Mouse (Mus musculus) midbrain, embryonic 13.5 days (tissue): ENCODE measurements around the gene Lingo4. TPM values are rescaled to one million over a fixed set of nuclear protein-coding genes. Genes with fewer than 3 reads are reported as not detected.

Source experiments
- ATAC-seq: fragments of 200-750 bp; cut with Nextera tagmentation; 2 replicates; pipeline ENCODE4 v1.8.0; 2017; ENCODE audit warnings: mild to moderate bottlenecking, moderate TSS enrichment, moderate library complexity
- H3K27ac ChIP-seq: fragments of 300-500 bp; sonication (generic); 2 replicates; pipeline ENCODE4 v1.5.1; 2015; ENCODE audit warnings: inconsistent platforms, mild to moderate bottlenecking, moderate library complexity
- H3K27me3 ChIP-seq: fragments of 300-500 bp; sonication (generic); 2 replicates; pipeline ENCODE4 v1.6.1; 2015; ENCODE audit warnings: mild to moderate bottlenecking, inconsistent platforms
- H3K36me3 ChIP-seq: fragments of 300-500 bp; sonication (generic); 2 replicates; pipeline ENCODE4 v1.6.1; 2015; ENCODE audit warnings: mild to moderate bottlenecking, inconsistent platforms
- H3K4me1 ChIP-seq: fragments of 300-500 bp; sonication (generic); replicated peaks from 2 replicates; pipeline ENCODE4 v1.6.1; 2015; ENCODE audit warnings: inconsistent platforms
- H3K4me2 ChIP-seq: fragments of 300-500 bp; sonication (generic); replicated peaks from 2 replicates; pipeline ENCODE4 v1.6.1; 2015; ENCODE audit warnings: moderate library complexity, mild to moderate bottlenecking, inconsistent platforms
- H3K4me3 ChIP-seq: fragments of 300-500 bp; sonication (generic); replicated peaks from 2 replicates; pipeline ENCODE4 v1.5.1; 2015; ENCODE audit warnings: mild to moderate bottlenecking, inconsistent platforms
- H3K9ac ChIP-seq: fragments of 300-500 bp; sonication (generic); replicated peaks from 2 replicates; pipeline ENCODE4 v1.6.1; 2015; ENCODE audit warnings: mild to moderate bottlenecking, inconsistent platforms
- H3K9me3 ChIP-seq: fragments of 300-500 bp; sonication (generic); 2 replicates; pipeline ENCODE4 v1.6.1; 2016; ENCODE audit warnings: mild to moderate bottlenecking, inconsistent platforms
- WGBS: fragments of 180-500 bp; shearing (Covaris S2); methylation state at CpG from one replicate; pipeline ENCODE4 v1.1.7; 2015; 5-methylcytosine and 5-hydroxymethylcytosine counted together
- polyA plus RNA-seq: library from polyadenylated mRNA; unstranded; fragments of >200 nt; fragmentation: Nextera tagmentation; extraction: Ambion mirVana; gene quantifications from 2 replicates; pipeline ENCODE4 v1.2.1, GENCODE M21; 2015

Gene Lingo4
- 0.83 and 1.4 TPM in 2 replicates for polyA plus RNA-seq

DNA sequence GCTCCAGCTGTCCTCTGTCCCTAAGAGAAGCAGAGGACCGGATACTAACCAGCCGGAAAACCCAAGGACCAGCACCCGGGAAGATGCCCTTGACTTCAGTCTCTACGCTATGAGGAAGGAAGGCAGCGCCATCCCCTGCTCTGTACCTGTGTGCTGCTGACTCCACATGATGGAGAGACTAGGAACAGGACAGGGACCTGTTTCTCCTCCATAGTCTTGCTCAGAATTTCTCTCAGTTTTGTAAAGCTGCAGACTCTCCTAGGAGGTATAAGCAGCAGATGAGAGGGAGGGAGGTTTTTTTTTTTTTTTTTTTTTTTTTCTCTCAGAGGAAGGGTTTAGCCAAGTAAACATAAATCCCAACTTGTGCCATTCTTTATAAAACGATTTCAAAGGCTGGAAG is at the start of gene Lingo4:
Lingo4 (plus strand) TSS at position 301 of the 400 bp plus-strand sequence.
- peak within 1 kb of the TSS; percentile 70 for H3K9ac ChIP-seq
- H3K9me3 ChIP-seq = no peaks in the 10 kb centered on the region
- 77% methylated on average over 6 of the region's 6 CpGs for WGBS
- H3K36me3 ChIP-seq = no peaks in the 10 kb centered on the region
- peaks cover 20% of the 10 kb centered on the region for H3K4me1 ChIP-seq
- H3K27ac ChIP-seq = no peak within 1 kb of the TSS; the same call in 1 of the 2 replicates
- peak within 1 kb of the TSS; percentile 42 for H3K4me3 ChIP-seq
- peaks cover 25% of the 10 kb centered on the region for H3K27me3 ChIP-seq
- ATAC-seq = no peak
- H3K4me2 ChIP-seq = peak within 1 kb of the TSS; percentile 70

DNA sequence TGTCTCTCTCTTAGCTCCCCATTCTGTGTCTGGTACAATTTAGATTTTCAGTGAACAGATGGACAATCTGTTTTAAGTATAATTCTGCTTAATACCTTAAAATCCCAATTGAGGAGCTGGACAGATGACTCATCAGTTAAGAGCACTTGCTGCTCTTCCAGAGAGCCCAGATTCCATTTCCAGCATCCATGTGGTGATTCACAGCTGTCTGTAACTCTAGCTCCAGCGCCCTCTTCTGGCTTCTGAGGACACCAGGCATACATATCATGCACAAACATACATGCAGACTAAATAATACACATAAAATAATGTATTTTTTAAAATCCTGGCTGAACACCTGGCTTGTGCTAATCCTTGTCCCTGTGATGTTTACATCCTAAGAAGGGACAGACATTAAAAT is 37.5 kb upstream of the Lingo4 start:
- peaks cover 16% of the 10 kb centered on the region for H3K4me1 ChIP-seq
- H3K4me2 ChIP-seq = no peak overlapping the region
- peaks cover 4% of the 10 kb centered on the region; the same call in 1 of the 2 replicates for H3K9me3 ChIP-seq
- H3K27me3 ChIP-seq = peaks cover 37% of the 10 kb centered on the region
- 0% methylated on average over 1 of the region's 1 CpGs for WGBS
- H3K36me3 ChIP-seq = no peaks in the 10 kb centered on the region
- no peak overlapping the region for H3K9ac ChIP-seq
- no peak overlapping the region for H3K27ac ChIP-seq
- no peak overlapping the region for H3K4me3 ChIP-seq
- ATAC-seq = no peak

DNA sequence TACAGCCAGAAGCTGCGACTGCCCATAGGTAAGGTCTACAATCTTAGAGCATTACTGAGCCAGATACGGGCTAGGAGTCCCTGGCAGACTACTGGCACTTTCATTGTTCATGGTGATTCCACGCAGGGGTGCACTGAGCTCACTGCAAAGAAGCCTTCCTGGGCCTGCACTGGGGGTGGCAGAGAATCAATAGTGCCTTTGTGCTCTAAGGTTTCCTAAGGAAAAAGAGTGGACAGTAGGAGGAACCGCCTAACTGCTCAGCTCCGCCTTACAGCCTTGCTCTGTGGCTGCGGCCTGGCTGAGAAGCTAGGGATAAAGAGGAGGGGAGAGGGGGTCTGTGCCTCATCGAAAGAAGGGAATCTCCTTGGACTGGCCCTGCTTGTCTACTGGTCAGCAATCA is 36.2 kb upstream of the Lingo4 start, which contains the start of gene C2cd4d:
C2cd4d (plus strand) TSS at position 301 of the 400 bp plus-strand sequence.
- H3K9ac ChIP-seq = peak within 1 kb of the TSS; percentile 82

DNA sequence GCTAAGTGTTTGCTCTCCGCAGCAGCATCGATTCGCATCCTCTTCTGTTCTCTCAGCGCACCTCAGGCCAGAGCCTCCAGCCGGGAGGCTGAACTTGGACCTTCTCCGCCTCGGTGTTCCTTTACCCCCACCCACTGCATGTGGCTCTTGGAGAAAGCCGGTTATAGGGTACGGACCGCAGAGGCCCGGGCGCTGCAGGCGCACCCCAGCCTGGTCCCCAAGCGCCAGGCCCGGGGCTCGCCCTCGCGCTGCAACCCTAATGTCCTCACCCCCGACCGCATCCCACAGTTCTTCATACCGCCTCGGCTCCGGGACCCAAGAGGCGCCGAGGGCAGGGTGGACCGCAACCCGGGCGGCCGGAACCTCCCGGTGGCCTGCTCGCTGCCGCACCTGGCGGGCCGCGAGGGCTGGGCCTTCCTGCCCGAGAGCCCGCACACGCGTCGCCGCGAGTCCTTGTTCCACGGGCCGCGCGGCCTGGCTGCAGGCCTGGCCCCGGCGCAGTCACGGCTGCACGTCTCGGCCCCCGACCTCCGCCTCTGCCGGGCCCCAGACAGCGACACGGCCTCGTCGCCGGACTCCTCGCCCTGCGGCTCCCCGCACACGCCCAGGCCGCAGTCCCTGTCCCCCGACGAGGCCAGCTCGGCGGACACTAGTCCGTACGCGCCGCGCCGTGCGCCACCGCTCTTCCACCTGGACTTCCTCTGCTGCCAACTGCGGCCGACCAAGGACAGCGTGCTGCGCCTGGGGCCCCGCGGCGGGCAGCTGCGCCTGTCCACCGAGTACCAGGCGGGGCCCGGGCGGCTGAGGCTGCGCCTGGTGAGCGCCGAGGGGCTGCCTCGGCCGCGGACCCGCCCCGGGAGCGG is 34.8 kb upstream of the Lingo4 start:
- Histone ChIP-seq H3K9ac (peak overlapping the region; percentile 82), H3K27ac (peak overlapping the region; percentile 17; the same call in 1 of the 2 replicates), H3K27me3 (peaks cover 43% of the 10 kb centered on the region), H3K4me3 (peak overlapping the region; percentile 57), H3K4me1 (peaks cover 16% of the 10 kb centered on the region), H3K4me2 (peak overlapping the region; percentile 84), H3K36me3 (no peaks in the 10 kb centered on the region), H3K9me3 (peaks cover 4% of the 10 kb centered on the region; the same call in 1 of the 2 replicates)
- WGBS = 5% methylated on average over 97 of the region's 97 CpGs
- peak; percentile 77 for ATAC-seq

More for the DNA sequence above, 36.2 kb upstream of the Lingo4 start, which contains the start of gene C2cd4d:
- ATAC-seq = no peak
- Histone ChIP-seq H3K27me3 (peaks cover 43% of the 10 kb centered on the region), H3K4me3 (peak within 1 kb of the TSS; percentile 57), H3K4me2 (peak within 1 kb of the TSS; percentile 84), H3K9me3 (peaks cover 4% of the 10 kb centered on the region; the same call in 1 of the 2 replicates), H3K36me3 (no peaks in the 10 kb centered on the region), H3K4me1 (peaks cover 16% of the 10 kb centered on the region), H3K27ac (no peak within 1 kb of the TSS)
- 18% methylated on average over 7 of the region's 7 CpGs for WGBS

DNA sequence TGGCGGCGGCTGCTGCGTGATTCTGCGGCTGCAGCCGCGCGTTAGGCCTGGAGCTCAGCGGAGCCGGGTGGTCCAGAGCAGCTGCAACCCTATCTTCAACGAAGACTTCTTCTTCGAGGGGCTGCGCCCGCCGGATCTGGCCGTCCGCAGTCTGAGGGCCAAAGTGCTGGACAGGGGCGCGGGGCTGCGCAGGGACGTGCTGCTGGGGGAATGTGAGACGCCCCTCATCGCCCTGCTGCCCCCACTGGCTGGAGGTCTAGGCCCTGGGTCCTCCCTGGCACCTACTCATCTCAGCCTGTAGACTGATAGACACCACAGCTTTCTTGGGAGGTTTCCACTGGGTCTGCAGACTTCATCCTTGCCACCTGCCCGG is 34.2 kb upstream of the Lingo4 start:
- peak overlapping the region; percentile 82 for H3K9ac ChIP-seq
- H3K4me1 ChIP-seq = peaks cover 16% of the 10 kb centered on the region
- peaks cover 4% of the 10 kb centered on the region; the same call in 1 of the 2 replicates for H3K9me3 ChIP-seq
- ATAC-seq = peak; percentile 65
- peak overlapping the region; percentile 84 for H3K4me2 ChIP-seq
- H3K36me3 ChIP-seq = no peaks in the 10 kb centered on the region
- 6% methylated on average over 23 of the region's 23 CpGs for WGBS
- H3K27me3 ChIP-seq = peaks cover 43% of the 10 kb centered on the region
- peak overlapping the region; percentile 17; the same call in 1 of the 2 replicates for H3K27ac ChIP-seq
- H3K4me3 ChIP-seq = peak overlapping the region; percentile 57

DNA sequence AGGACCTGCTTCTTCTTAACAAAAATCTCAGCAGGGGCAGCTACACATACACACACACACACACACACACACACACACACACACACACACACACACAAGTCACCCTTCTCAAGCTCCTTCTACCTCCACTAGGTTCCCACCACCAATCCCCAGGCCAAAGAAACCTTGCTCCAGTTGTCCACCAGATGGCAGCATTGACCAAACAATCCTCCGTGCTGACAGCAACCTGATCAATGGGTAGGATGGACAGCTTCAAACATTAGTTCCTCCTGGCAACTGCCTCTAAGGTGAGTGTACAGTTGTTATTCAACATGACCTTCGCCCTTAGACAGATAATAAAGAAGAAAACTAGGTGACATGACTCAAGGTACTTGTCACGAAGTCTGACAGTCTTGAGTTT is 31.6 kb upstream of the Lingo4 start:
- Histone ChIP-seq H3K9me3 (peaks cover 4% of the 10 kb centered on the region; the same call in 1 of the 2 replicates), H3K36me3 (no peaks in the 10 kb centered on the region), H3K4me1 (peaks cover 20% of the 10 kb centered on the region), H3K27me3 (peaks cover 38% of the 10 kb centered on the region), H3K9ac (no peak overlapping the region), H3K4me3 (no peak overlapping the region), H3K27ac (no peak overlapping the region), H3K4me2 (no peak overlapping the region)
- ATAC-seq = peak; percentile 46
- 16% methylated on average over 3 of the region's 3 CpGs for WGBS

DNA sequence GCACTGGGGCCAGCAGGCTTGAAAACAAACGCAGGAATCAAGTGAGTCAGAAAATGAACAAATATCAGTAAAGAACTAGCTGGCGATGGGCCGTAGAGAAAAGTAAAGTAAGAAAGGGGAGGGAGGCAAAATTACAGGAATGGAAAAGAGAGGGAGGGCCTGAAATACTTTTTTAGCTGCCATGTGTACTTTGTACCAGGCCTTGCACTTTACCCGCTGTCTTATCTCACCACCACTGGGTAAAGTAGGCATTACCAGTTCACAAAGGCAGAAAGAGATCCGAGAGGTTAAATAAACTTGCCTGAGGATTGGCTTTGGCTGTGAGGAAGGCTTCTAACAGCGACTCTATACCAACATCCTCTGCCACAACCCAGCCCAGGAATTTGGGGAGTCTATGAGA is 30.8 kb upstream of the Lingo4 start:
- peaks cover 4% of the 10 kb centered on the region; the same call in 1 of the 2 replicates for H3K9me3 ChIP-seq
- peaks cover 31% of the 10 kb centered on the region for H3K27me3 ChIP-seq
- H3K27ac ChIP-seq = no peak overlapping the region
- ATAC-seq = no peak
- WGBS = 85% methylated on average over 6 of the region's 6 CpGs
- no peak overlapping the region for H3K4me2 ChIP-seq
- H3K36me3 ChIP-seq = no peaks in the 10 kb centered on the region
- H3K4me3 ChIP-seq = no peak overlapping the region
- H3K4me1 ChIP-seq = peaks cover 24% of the 10 kb centered on the region
- no peak overlapping the region for H3K9ac ChIP-seq

DNA sequence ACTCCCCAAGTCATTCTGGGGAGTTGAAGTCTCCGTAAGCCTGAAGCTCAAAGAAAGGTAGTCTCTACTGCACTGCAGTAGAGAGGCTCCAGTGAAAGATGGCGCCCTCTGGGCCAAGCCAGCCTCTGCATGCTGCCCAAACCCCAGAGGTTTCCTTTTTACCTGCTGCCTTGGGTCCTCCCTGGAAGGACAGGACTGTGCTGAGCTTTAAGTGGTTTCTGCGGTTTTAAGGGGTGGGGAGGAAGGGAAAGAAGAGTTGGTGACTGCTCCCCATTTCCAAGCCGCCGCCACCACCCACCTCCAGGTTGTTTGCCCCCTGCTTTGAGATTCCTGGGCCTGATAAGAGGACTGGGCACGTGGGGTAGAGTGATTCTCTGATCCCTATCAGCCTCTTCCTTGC is 29.7 kb upstream of the Lingo4 start:
- H3K9ac ChIP-seq = no peak overlapping the region
- H3K4me1 ChIP-seq = peaks cover 28% of the 10 kb centered on the region
- H3K36me3 ChIP-seq = no peaks in the 10 kb centered on the region
- no peak overlapping the region for H3K4me3 ChIP-seq
- WGBS = 67% methylated on average over 6 of the region's 6 CpGs
- H3K9me3 ChIP-seq = peaks cover 4% of the 10 kb centered on the region; the same call in 1 of the 2 replicates
- peaks cover 28% of the 10 kb centered on the region for H3K27me3 ChIP-seq
- H3K4me2 ChIP-seq = no peak overlapping the region
- no peak overlapping the region for H3K27ac ChIP-seq
- ATAC-seq = no peak

DNA sequence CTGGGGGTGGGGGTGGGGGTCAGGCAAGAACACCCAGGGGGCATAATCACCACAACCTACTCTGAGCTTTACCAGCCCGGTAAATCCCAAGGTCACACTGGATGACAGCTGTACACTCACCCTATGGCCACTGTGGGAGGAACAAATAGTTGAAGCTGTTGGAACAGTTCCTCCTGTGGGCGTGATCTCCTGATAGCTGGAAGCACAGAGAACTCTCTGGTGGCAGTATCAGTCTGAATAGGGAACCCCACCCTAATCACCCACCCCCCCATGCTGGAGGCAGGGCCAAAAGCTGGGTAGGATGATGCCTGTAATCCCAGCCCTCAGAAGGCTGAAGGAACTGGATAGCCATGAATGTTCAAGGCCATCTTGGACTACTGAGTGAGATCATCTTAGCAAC is 28.6 kb upstream of the Lingo4 start:
- no peak overlapping the region for H3K4me2 ChIP-seq
- H3K9me3 ChIP-seq = peaks cover 4% of the 10 kb centered on the region; the same call in 1 of the 2 replicates
- H3K36me3 ChIP-seq = no peaks in the 10 kb centered on the region
- peaks cover 22% of the 10 kb centered on the region for H3K27me3 ChIP-seq
- 71% methylated on average over 2 of the region's 2 CpGs for WGBS
- no peak overlapping the region for H3K9ac ChIP-seq
- H3K27ac ChIP-seq = no peak overlapping the region
- ATAC-seq = no peak
- no peak overlapping the region for H3K4me3 ChIP-seq
- peaks cover 28% of the 10 kb centered on the region for H3K4me1 ChIP-seq

DNA sequence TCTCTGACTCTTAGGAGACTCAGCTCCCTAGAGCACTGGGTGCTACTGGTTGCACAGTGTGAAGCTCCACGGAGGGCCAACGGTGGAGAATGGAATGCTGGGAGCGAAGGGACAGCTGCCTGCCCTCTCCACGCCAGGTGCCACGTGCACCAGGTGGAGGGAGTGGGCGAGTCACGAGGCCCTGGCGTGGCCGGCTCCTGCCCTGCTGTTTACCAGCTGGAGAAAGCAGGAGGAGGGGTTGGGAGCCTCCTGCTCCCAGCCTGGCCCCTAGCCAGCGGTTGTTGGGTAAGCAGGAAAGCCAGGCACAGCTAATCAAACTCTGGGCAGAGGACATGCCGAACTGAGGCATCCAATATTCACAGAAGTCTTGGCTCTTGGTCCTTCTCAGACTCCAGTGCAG is 26.7 kb upstream of the Lingo4 start:
- H3K9ac ChIP-seq = no peak overlapping the region
- H3K27ac ChIP-seq = no peak overlapping the region
- H3K9me3 ChIP-seq = no peaks in the 10 kb centered on the region
- H3K4me2 ChIP-seq = peak overlapping the region; percentile 29
- WGBS = 5% methylated on average over 11 of the region's 11 CpGs
- H3K27me3 ChIP-seq = peaks cover 8% of the 10 kb centered on the region
- no peaks in the 10 kb centered on the region for H3K36me3 ChIP-seq
- peaks cover 28% of the 10 kb centered on the region for H3K4me1 ChIP-seq
- peak; percentile 24 for ATAC-seq
- H3K4me3 ChIP-seq = no peak overlapping the region

DNA sequence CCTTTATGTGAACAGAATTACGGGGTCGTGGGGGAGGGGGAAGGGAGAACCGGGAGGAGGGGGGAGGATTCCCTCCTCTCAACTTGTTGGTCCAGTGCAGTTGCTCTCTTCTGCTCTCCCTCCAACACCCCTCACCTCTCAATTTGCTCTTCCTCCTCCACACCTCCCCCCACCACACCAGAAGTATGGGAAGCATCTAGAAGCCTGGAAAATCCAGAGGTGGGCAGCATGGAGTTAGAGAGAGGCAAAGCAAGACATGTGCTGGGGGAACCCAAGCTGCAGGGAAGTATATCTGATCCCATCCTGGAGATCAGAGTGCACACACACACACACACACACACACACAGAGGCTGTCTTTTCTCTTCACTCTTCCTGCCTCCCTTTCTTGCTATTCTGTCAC is 26.3 kb upstream of the Lingo4 start:
- Histone ChIP-seq H3K9me3 (no peaks in the 10 kb centered on the region), H3K4me3 (no peak overlapping the region), H3K4me2 (peak overlapping the region; percentile 29), H3K27me3 (peaks cover 8% of the 10 kb centered on the region), H3K27ac (no peak overlapping the region), H3K4me1 (peaks cover 28% of the 10 kb centered on the region), H3K9ac (no peak overlapping the region), H3K36me3 (no peaks in the 10 kb centered on the region)
- 0% methylated on average over 3 of the region's 3 CpGs for WGBS
- 0 out of 2 replicates have a peak, but pooled peaks have one; percentile 13 for ATAC-seq

DNA sequence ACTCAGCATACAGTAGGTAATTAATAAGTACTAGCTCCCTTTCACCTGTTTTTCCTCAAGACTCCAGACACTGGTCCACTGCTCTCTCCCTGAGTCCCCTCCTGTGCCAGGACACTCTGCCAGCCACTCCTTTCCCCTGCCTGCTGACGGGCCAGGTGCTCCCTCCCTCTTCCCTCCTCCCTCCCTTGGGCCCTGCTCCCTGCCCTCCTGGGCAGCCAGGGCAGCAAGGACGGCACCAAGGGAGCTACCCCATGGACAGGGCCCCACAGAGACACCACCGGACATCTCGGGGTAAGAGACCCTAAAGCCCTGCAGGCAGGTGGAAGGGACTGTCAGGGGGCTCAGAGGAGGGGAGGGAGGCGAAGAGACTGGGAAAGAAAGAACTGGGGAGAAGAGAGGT is 25.7 kb upstream of the Lingo4 start, which contains the start of gene Rorc:
Rorc (plus strand) TSS at position 154 of the 400 bp plus-strand sequence.
- WGBS = 16% methylated on average over 5 of the region's 5 CpGs
- Histone ChIP-seq H3K4me3 (peak within 1 kb of the TSS; percentile 17; the same call in 1 of the 2 replicates), H3K27me3 (peaks cover 8% of the 10 kb centered on the region), H3K27ac (no peak within 1 kb of the TSS), H3K9me3 (no peaks in the 10 kb centered on the region), H3K36me3 (no peaks in the 10 kb centered on the region), H3K9ac (no peak within 1 kb of the TSS; the same call in 1 of the 2 replicates), H3K4me2 (peak within 1 kb of the TSS; percentile 36), H3K4me1 (peaks cover 28% of the 10 kb centered on the region)
- peak; percentile 10; the same call in 1 of the 2 replicates for ATAC-seq
